Mouse (Mus musculus) C2C12 (cell line): ENCODE results near the gene Best3. TPM values are rescaled to one million over a fixed set of nuclear protein-coding genes. Genes with fewer than 3 reads are reported as not detected.

Source experiments
- H3K27me3 ChIP-seq: one replicate; pipeline ENCODE4 v1.6.1; 2011; ENCODE audit not compliant: control insufficient read depth, insufficient read depth, insufficient read length
- H3K36me3 ChIP-seq: one replicate; pipeline ENCODE4 v1.6.1; 2011; ENCODE audit not compliant: control insufficient read depth, insufficient read depth
- H3K4me3 ChIP-seq: one replicate; pipeline ENCODE4 v1.5.1; 2011; ENCODE audit warnings: mild to moderate bottlenecking, control low read depth; ENCODE audit not compliant: poor library complexity, insufficient read depth, severe bottlenecking
- H3K79me2 ChIP-seq: one replicate; pipeline ENCODE4 v1.6.1; 2011; ENCODE audit not compliant: control insufficient read depth, insufficient read depth
- H3K79me3 ChIP-seq: one replicate; pipeline ENCODE4 v1.6.1; 2011; ENCODE audit warnings: low read depth, control low read depth
- H3ac ChIP-seq: one replicate; pipeline ENCODE3; 2011; ENCODE audit warnings: low read depth; ENCODE audit not compliant: control insufficient read depth, insufficient read length
- CEBPB ChIP-seq: IDR thresholded peaks from one replicate; pipeline ENCODE4 v1.6.1; 2011; ENCODE audit warnings: low read depth, mild to moderate bottlenecking, control low read depth, moderate library complexity
- CTCF ChIP-seq: IDR thresholded peaks from one replicate; pipeline ENCODE4 v1.5.1; 2011; ENCODE audit not compliant: control insufficient read depth, insufficient read depth, insufficient read length
- FOSL1 ChIP-seq: IDR thresholded peaks from one replicate; pipeline ENCODE4 v1.8.0; 2011; ENCODE audit warnings: mild to moderate bottlenecking, low read length; ENCODE audit not compliant: poor library complexity, insufficient read depth, severe bottlenecking
- MAX ChIP-seq: IDR thresholded peaks from one replicate; pipeline ENCODE4 v1.6.1; 2011; ENCODE audit warnings: mild to moderate bottlenecking, control low read depth
- MYOD1 ChIP-seq: IDR thresholded peaks from one replicate; pipeline ENCODE4 v1.6.1; 2011; ENCODE audit warnings: low read depth; ENCODE audit not compliant: control insufficient read depth, insufficient read length
- MYOG ChIP-seq: IDR thresholded peaks from one replicate; pipeline ENCODE4 v1.6.1; 2011; ENCODE audit not compliant: control insufficient read depth, insufficient read length; ENCODE audit errors: extremely low read depth
- USF1 ChIP-seq: IDR thresholded peaks from one replicate; pipeline ENCODE4 v1.6.1; 2011; ENCODE audit warnings: low read depth, mild to moderate bottlenecking, control low read depth, moderate library complexity
- polyA plus RNA-seq: library from polyadenylated mRNA; unstranded; fragments of >200 nt; fragmentation: generic; extraction: Trizol; gene quantifications from one replicate; pipeline ENCODE4 v1.2.1, GENCODE M21; 2012; ENCODE audit warnings: missing spikeins

The Best3 gene
- polyA plus RNA-seq, 1 experiment, result 0.09 TPM

DNA sequence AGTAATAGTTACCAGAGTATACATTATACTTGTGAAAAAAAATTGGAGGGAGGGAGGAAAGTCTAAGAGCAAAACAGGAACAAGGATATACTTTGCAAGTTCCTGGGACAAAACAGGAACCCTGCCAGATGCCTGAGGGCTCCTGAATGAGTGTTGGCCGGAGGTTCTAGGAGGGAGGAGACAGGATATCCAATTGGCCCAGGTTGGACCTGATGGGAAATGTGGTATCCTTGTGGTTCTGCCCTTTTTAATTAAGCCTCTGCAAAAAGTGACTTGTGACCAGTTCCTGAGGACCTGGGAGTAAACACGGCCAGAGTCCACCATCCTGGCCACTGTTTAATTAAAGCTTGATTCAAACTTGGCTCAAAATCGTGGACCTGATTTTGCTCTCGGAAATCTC is 17.4 kb upstream of the Best3 start:
- no peaks in the 10 kb centered on the region for H3K36me3 ChIP-seq
- no peaks in the 10 kb centered on the region for H3K79me3 ChIP-seq
- TF ChIP-seq USF1 (no peak), MYOD1 (no peak), CEBPB (no peak), MYOG (no peak), MAX (no peak), CTCF (no peak), FOSL1 (no peak)
- H3K4me3 ChIP-seq, result no peak overlapping the region
- no peak overlapping the region for H3ac ChIP-seq
- H3K79me2 ChIP-seq, result no peaks in the 10 kb centered on the region
- H3K27me3 ChIP-seq, result no peaks in the 10 kb centered on the region

DNA sequence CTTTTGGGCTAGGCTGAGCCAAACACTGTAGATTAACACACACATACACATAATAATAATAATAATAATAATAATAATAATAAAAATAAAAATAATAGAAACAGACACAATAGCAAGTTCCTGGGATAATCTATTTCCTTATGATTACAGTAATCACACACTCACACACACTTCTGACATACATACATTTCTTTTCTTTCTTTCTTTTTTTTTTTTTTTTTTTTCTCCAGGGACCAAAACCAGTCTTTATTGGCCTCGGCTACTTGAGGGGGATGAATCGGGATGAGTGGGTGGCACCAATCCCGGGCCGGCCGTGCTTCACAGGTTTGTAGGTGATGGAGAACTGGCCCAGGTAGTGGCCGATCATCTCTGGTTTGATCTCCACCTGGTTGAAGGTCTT is 13.6 kb upstream of the Best3 start, which contains the start of gene Gm10271:
Gene Gm10271 (minus strand): TSS at position 101 of the 400 bp plus-strand sequence.
- no peak for TF ChIP-seq CEBPB
- no peak for TF ChIP-seq FOSL1
- no peak for TF ChIP-seq MAX
- TF ChIP-seq CTCF, result no peak
- no peak for TF ChIP-seq USF1
- no peak for TF ChIP-seq MYOD1
- TF ChIP-seq MYOG, result no peak
- Histone ChIP-seq H3K4me3 (no peak within 1 kb of the TSS), H3K79me3 (no peaks in the 10 kb centered on the region), H3K27me3 (no peaks in the 10 kb centered on the region), H3ac (no peak within 1 kb of the TSS), H3K36me3 (no peaks in the 10 kb centered on the region), H3K79me2 (no peaks in the 10 kb centered on the region)

DNA sequence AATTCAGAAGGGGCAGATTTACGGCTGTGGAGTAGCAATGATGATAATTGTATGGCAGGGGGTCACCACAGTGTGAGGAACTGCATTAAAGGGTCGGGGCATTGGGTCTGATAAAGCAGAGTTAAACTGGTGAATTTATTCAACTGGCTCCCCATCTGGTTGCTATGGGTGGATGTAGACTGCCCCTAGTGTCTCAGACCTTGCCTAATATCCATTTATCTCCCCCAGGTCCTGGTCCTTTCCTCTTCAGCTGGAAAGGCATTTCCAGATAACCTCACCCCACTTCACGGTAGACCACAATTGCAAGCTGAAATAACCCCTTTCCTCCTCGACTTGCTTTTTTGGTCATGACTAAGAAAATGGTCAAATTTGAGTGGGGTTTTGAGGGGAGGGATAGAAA is 8.7 kb upstream of the Best3 start:
- H3K36me3 ChIP-seq, result no peaks in the 10 kb centered on the region
- no peaks in the 10 kb centered on the region for H3K79me2 ChIP-seq
- no peaks in the 10 kb centered on the region for H3K27me3 ChIP-seq
- no peak overlapping the region for H3K4me3 ChIP-seq
- no peak overlapping the region for H3ac ChIP-seq
- TF ChIP-seq CTCF (no peak), MAX (no peak), MYOG (no peak), USF1 (no peak), CEBPB (no peak), FOSL1 (no peak), MYOD1 (no peak)
- no peaks in the 10 kb centered on the region for H3K79me3 ChIP-seq

DNA sequence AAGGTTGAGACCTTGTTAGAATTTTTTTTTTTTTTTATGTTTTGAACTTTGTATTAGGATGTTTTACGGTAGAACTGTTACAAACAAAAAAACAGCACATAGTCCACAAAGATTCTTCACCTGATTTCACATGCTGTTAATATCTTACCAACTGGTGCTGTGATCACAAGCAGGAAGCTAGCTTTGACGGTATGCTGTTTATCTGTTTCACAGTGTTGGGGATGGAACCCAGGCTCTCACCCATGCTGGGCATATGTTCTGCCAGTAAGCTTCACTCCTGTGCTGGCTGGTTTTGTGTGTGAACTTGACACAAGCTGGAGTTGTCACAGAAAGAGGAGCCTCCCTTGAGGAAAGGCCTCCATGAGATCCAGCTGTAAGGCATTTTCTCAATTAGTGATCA is 8.3 kb upstream of the Best3 start:
- Histone ChIP-seq H3K4me3 (no peak overlapping the region), H3K79me3 (no peaks in the 10 kb centered on the region), H3K79me2 (no peaks in the 10 kb centered on the region), H3K27me3 (no peaks in the 10 kb centered on the region), H3ac (no peak overlapping the region), H3K36me3 (no peaks in the 10 kb centered on the region)
- no peak for TF ChIP-seq FOSL1

DNA sequence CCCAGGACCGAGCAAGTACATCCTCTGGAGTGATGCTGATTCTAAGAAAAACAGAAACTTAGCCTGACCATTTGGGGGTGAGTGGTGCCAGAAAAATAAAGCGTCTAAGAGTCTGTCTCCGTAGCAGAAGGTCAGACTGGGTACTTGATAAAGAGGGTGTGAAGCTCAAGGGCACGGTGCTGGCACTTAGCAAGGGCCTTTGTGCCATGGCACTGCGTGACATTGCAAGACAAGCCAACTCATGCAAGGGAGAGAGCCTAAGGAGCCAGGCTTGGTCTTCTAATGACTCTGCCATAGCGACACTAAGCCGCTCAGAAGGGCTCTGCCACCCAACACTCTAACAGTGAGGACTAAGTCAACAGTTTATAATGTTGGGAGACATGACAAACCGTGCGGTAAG is 7.3 kb upstream of the Best3 start:
- Histone ChIP-seq H3K4me3 (no peak overlapping the region), H3K27me3 (no peaks in the 10 kb centered on the region), H3K36me3 (no peaks in the 10 kb centered on the region), H3K79me3 (no peaks in the 10 kb centered on the region), H3ac (no peak overlapping the region), H3K79me2 (no peaks in the 10 kb centered on the region)
- TF ChIP-seq MYOG (no peak), MAX (no peak), CEBPB (no peak), CTCF (no peak), FOSL1 (no peak), USF1 (no peak), MYOD1 (no peak)

DNA sequence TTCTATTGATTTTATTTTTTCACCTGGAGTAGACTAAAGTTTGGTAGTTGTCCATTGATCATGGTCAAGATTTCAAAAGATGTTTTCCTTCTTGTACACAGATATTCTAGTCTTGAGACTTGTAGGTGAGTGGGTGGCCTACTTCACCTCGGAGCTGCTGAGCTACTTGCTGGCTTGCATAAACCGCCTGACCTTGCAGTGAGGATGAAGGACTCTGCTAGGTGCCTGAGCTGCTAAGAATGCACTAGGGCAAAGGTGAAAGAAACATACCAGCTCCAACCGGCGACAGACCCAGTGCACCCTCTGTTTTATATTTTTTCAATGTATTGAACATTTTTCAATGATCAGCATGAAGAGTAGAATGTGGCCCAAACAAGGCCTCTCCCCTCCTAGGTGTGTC is 5.8 kb upstream of the Best3 start:
- TF ChIP-seq MYOG (no peak), MAX (no peak), CTCF (no peak), MYOD1 (no peak), CEBPB (no peak), USF1 (no peak), FOSL1 (no peak)
- no peaks in the 10 kb centered on the region for H3K27me3 ChIP-seq

More for the DNA sequence above, 5.8 kb upstream of the Best3 start:
- H3ac ChIP-seq, result no peak overlapping the region
- H3K4me3 ChIP-seq, result no peak overlapping the region
- no peaks in the 10 kb centered on the region for H3K79me3 ChIP-seq
- H3K36me3 ChIP-seq, result no peaks in the 10 kb centered on the region
- no peaks in the 10 kb centered on the region for H3K79me2 ChIP-seq
